Mouse (Mus musculus) left cerebral cortex, adult 6 months (tissue): ENCODE measurements around the gene Tomm34. TPM values are rescaled to one million over a fixed set of nuclear protein-coding genes. Genes with fewer than 3 reads are reported as not detected.

Source experiments
- long read RNA-seq, 2 experiments: library from polyadenylated mRNA; unstranded; transcript quantifications; one replicate each; pipeline ENCODE4 v2.0.0; 2019 to 2020
- polyA plus RNA-seq: library from polyadenylated mRNA; unstranded; fragments of <200 nt; fragmentation: Nextera tagmentation; gene quantifications from 2 replicates; pipeline ENCODE4 v1.2.3, GENCODE M21; 2021

Gene Tomm34
- 105 and 112 TPM in 2 replicates for polyA plus RNA-seq
- long read RNA-seq, experiment 1, transcript Tomm34-202 (7 exons, 1,923 nt), result major isoform, 367 of 545 reads
- long read RNA-seq, experiment 1, transcript Tomm34-201 (7 exons, 2,302 nt), result minor isoform, 157 of 545 reads
- long read RNA-seq, experiment 1, partial matches to known transcripts, result 8 of 545 reads
- long read RNA-seq, experiment 1, other reads (novel, unspliced or antisense), result 13 of 545 reads
- long read RNA-seq, experiment 2, transcript Tomm34-202 (7 exons, 1,923 nt), result major isoform, 83 of 164 reads
- long read RNA-seq, experiment 2, transcript Tomm34-201 (7 exons, 2,302 nt), result minor isoform, 33 of 164 reads
- long read RNA-seq, experiment 2, partial matches to known transcripts, result 8 of 164 reads
- long read RNA-seq, experiment 2, other reads (novel, unspliced or antisense), result 40 of 164 reads

GRCm38 (mm10) chr2:164070765-164071436, at the start of gene Tomm34:
TSS of gene Tomm34 (minus strand) at chr2:164071169.

DNA sequence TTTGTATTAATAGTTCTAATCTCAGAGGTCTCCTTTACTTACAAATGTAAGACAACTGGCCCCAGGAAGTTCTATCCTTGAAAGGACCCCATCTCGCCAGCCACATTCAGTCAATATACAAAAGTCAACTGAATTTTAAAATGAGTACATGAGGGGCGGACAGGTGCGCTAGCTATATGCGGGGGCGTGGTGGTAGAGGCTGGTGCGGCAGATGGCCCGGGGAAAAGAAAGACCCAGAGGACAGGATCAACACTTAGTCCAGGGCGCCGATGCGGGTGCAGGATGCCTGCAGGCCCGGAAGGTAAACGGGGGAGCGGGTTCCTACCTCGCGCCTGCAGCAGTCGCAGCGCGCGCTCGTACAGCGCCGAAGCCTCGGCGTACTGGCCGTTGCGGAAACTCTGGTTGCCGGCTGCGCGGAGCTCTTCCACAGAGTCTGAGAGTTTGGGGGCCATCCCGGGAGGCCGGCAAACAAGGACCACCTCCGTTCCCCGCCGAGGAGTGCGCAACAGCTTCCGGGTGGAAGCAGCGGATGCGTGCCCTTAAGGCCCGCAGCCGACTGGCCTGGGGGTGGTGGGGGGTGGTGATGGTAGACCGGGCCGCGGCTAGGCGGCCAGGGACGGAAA, 716 bp downstream of the Tomm34 start, which contains the start of gene Stk4:
Stk4 (plus strand) TSS at position 181 of the 623 bp plus-strand sequence.

DNA sequence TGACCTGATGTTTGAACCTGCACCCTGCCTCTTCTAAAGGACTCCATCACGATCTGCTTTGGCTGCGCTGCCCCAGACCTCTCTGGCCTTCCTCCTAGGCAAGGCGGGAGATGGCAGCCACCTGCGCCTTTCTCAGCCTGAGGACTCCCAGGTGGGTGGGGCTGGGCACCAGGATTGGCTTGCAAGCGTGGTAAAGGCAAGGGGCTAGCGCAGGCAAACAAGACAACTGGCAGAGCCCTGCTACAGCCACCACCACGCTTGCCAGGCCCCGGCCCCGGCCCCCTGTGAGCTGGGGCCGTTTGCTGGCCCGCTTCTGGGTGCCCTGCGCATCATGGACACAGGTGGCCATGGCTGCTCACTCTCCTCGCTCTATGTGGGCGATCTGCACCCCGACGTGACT, 45.8 kb downstream of the Tomm34 start, which contains the start of gene Pabpc1l:
Pabpc1l (plus strand) TSS at position 301 of the 400 bp plus-strand sequence.

Other genes starting within 250 kb of the Tomm34 start
- 0.11 and 0.23 TPM in 2 replicates for gene Kcnk15, start 217.5 kb downstream of the Tomm34 start, polyA plus RNA-seq
- 6.7 and 16.7 TPM in 2 replicates for gene Rims4, start 152.5 kb downstream of the Tomm34 start, polyA plus RNA-seq
- 525 and 537 TPM in 2 replicates for gene Ywhab, start 76.2 kb downstream of the Tomm34 start, polyA plus RNA-seq
- gene Pabpc1l, start 45.7 kb downstream of the Tomm34 start, polyA plus RNA-seq, result 0.21 and 0.78 TPM in 2 replicates
- 13.3 and 21.5 TPM in 2 replicates for gene Stk4, start 847 bp downstream of the Tomm34 start, polyA plus RNA-seq
- 6.0 and 9.7 TPM in 2 replicates for gene Kcns1, start 99.9 kb upstream of the Tomm34 start, polyA plus RNA-seq
- not detected in 2 replicates for gene Wfdc5, start 111.6 kb upstream of the Tomm34 start, polyA plus RNA-seq
- not detected in 2 replicates for gene Wfdc12, start 119.4 kb upstream of the Tomm34 start, polyA plus RNA-seq
- not detected in 2 replicates for gene Wfdc15a, start 129.0 kb upstream of the Tomm34 start, polyA plus RNA-seq
- not detected in 2 replicates for gene Wfdc15b, start 150.5 kb upstream of the Tomm34 start, polyA plus RNA-seq
- not detected in 2 replicates for gene Svs2, start 167.3 kb upstream of the Tomm34 start, polyA plus RNA-seq
- gene Svs3b, start 185.5 kb upstream of the Tomm34 start, polyA plus RNA-seq, result not detected in 2 replicates
- not detected in 2 replicates for gene Svs4, start 207.3 kb upstream of the Tomm34 start, polyA plus RNA-seq
- gene Svs3a, start 218.1 kb upstream of the Tomm34 start, polyA plus RNA-seq, result not detected in 2 replicates
- gene Svs6, start 245.6 kb upstream of the Tomm34 start, polyA plus RNA-seq, result not detected in 2 replicates